Mouse (Mus musculus) limb, embryonic 14.5 days (tissue): ENCODE measurements at regions not wholly inside any gene's neighbourhood (a gene's known extent, or its start where the extent isn't known, plus 50 kb on each side); places are given as distances from the start of the nearest gene placed in this dataset.

Experiments
- ATAC-seq: fragments of 200-750 bp; cut with Nextera tagmentation; 2 replicates; pipeline ENCODE4 v1.8.0; 2017; ENCODE audit warnings: low read depth, moderate number of reproducible peaks, moderate TSS enrichment; ENCODE audit not compliant: low FRiP score
- DNase-seq: peaks from one replicate; pipeline ENCODE4 v3.0.0-alpha.2; 2015; ENCODE audit warnings: low spot score
- H3K27ac ChIP-seq: fragments of 300-500 bp; sonication (generic); replicated peaks from 2 replicates; pipeline ENCODE4 v1.5.1; 2014; ENCODE audit warnings: low read depth, mild to moderate bottlenecking, low read length, moderate library complexity, mixed read lengths
- H3K27me3 ChIP-seq: fragments of 300-500 bp; sonication (generic); 2 replicates; pipeline ENCODE4 v1.6.1; 2014; ENCODE audit warnings: low read length, mixed read lengths; ENCODE audit not compliant: control insufficient read depth, insufficient read depth
- H3K36me3 ChIP-seq: fragments of 300-500 bp; sonication (generic); 2 replicates; pipeline ENCODE4 v1.6.1; 2014; ENCODE audit warnings: mild to moderate bottlenecking, low read length, moderate library complexity, mixed read lengths; ENCODE audit not compliant: control insufficient read depth, insufficient read depth
- H3K4me1 ChIP-seq: fragments of 300-500 bp; sonication (generic); 2 replicates; pipeline ENCODE4 v1.6.1; 2014; ENCODE audit warnings: antibody characterized with exemption, low read length, mixed read lengths; ENCODE audit not compliant: control insufficient read depth, insufficient read depth
- H3K4me2 ChIP-seq: fragments of 300-500 bp; sonication (generic); replicated peaks from 2 replicates; pipeline ENCODE4 v1.6.1; 2014; ENCODE audit warnings: low read depth, mild to moderate bottlenecking, low read length, moderate library complexity; ENCODE audit not compliant: severe bottlenecking
- H3K4me3 ChIP-seq: fragments of 300-500 bp; sonication (generic); replicated peaks from 2 replicates; pipeline ENCODE4 v1.5.1; 2014; ENCODE audit warnings: low read length
- H3K9ac ChIP-seq: fragments of 300-500 bp; sonication (generic); 2 replicates; pipeline ENCODE4 v1.6.1; 2014; ENCODE audit warnings: mild to moderate bottlenecking, low read depth, low read length, moderate library complexity; ENCODE audit not compliant: severe bottlenecking
- H3K9me3 ChIP-seq: fragments of 300-500 bp; sonication (generic); 2 replicates; pipeline ENCODE4 v1.6.1; 2016; ENCODE audit warnings: low read length; ENCODE audit not compliant: control insufficient read depth
- POLR2A ChIP-seq: fragments of 200-500 bp; IDR thresholded peaks from 2 replicates; pipeline ENCODE4 v1.8.0; 2012; ENCODE audit warnings: inconsistent platforms, mild to moderate bottlenecking, moderate library complexity, borderline replicate concordance; ENCODE audit not compliant: insufficient read depth, insufficient read length; ENCODE audit errors: extremely low read depth
- WGBS: fragments of 180-500 bp; shearing (Covaris S2); extraction: QIAGEN DNeasy Blood & Tissue Kit; methylation state at CpG from one replicate; pipeline ENCODE4 v1.1.7; 2014; 5-methylcytosine and 5-hydroxymethylcytosine counted together

DNA sequence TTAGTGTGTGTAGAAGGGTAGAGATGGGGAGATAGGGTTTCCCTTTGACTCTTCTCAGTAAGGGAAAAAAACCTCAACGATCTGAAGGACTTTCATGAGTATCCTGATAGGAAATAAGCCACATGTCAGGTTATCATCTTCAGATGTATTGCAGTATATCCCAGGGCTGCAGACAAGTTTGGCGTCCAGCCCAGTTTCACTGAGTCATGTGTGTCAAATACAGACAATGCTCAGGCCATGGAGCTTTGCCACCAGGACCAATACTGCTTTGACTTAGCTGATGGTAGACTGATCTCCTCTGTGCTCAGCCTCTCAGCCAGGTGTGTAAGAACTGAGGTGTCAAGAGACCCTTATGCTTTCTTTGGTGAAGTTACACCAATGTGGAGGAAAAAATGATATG is 62.9 kb downstream of the Cst10 start:
- peak; percentile 9 for DNase-seq
- WGBS, result 75% methylated on average over 2 of the region's 2 CpGs
- no peak overlapping the region for H3K27ac ChIP-seq
- no peaks in the 10 kb centered on the region for H3K4me1 ChIP-seq
- H3K27me3 ChIP-seq, result no peaks in the 10 kb centered on the region
- no peak overlapping the region for H3K4me2 ChIP-seq
- no peak overlapping the region for H3K4me3 ChIP-seq
- H3K9me3 ChIP-seq, result no peaks in the 10 kb centered on the region
- no peak overlapping the region for H3K9ac ChIP-seq
- H3K36me3 ChIP-seq, result no peaks in the 10 kb centered on the region
- no peak for TF ChIP-seq POLR2A
- ATAC-seq, result no peak

DNA sequence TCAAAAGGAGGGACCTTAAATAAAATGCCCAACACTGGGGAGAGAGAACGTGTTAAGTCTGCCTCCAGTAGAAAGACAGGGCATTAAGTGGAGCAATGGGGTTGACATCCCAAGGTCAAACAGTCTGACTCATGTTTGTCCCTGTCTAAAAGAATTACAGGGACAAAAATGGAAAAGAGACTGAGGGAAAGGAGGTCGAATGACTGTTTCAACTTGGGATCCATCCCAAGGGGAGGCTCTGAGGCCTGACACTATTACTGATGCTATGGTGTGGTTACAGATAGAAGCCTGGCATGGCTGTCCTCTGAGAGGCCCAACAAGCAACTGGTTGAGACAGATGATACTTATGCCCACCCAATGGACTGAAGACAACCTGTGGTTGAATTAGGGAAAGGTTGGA is 67.6 kb downstream of the Cst10 start:
- no peak for TF ChIP-seq POLR2A
- H3K4me3 ChIP-seq, result no peak overlapping the region
- ATAC-seq (no peak), DNase-seq (no peak)
- H3K27me3 ChIP-seq, result no peaks in the 10 kb centered on the region
- 64% methylated on average over 2 of the region's 2 CpGs for WGBS
- no peak overlapping the region for H3K4me2 ChIP-seq
- no peak overlapping the region for H3K27ac ChIP-seq
- H3K36me3 ChIP-seq, result no peaks in the 10 kb centered on the region
- H3K4me1 ChIP-seq, result no peaks in the 10 kb centered on the region
- no peak overlapping the region for H3K9ac ChIP-seq
- no peaks in the 10 kb centered on the region for H3K9me3 ChIP-seq

GRCm38 (mm10) chr2:149493280-149493988 is 88.6 kb downstream of the Cst10 start:
- peak; percentile 14 for DNase-seq
- Histone ChIP-seq H3K4me1 (no peaks in the 10 kb centered on the region), H3K4me2 (no peak overlapping the region), H3K4me3 (no peak overlapping the region), H3K36me3 (no peaks in the 10 kb centered on the region), H3K9me3 (no peaks in the 10 kb centered on the region), H3K9ac (no peak overlapping the region), H3K27me3 (no peaks in the 10 kb centered on the region), H3K27ac (no peak overlapping the region)
- no peak for ATAC-seq
- WGBS, result 49% methylated on average over 2 of the region's 2 CpGs
- no peak for TF ChIP-seq POLR2A

- no peaks in the 10 kb centered on the region for H3K4me1 ChIP-seq
- H3K4me3 ChIP-seq, result no peak overlapping the region
- no peak for TF ChIP-seq POLR2A
- no peak for DNase-seq
- no peak overlapping the region for H3K4me2 ChIP-seq
- H3K36me3 ChIP-seq, result no peaks in the 10 kb centered on the region
- no peak overlapping the region for H3K27ac ChIP-seq
- H3K27me3 ChIP-seq, result no peaks in the 10 kb centered on the region
- H3K9me3 ChIP-seq, result no peaks in the 10 kb centered on the region
- WGBS, result 73% methylated on average over 1 of the region's 1 CpGs
- ATAC-seq, result no peak
- no peak overlapping the region for H3K9ac ChIP-seq
Measured at GRCm38 (mm10) chr2:149512870-149513269, 108.0 kb downstream of the Cst10 start.

DNA sequence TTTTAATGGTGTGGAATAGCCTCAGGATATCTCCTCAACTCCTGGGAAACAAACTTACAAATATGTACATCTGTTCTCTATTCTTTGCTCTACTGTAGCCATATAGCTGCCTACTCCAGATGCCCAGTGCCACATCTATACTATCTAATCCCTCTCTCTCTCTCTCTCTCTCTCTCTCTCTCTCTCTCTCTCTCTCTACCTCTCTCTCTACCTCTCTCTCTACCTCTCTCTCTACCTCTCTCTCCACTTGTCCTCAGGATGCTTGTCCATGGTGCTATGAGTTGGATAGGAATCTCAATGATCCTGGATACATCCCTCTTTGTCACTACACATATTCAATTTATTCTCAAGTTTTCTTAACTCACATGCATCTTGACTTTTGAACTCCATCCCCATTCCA is 119.6 kb downstream of the Cst10 start:
- no peak for TF ChIP-seq POLR2A
- H3K4me3 ChIP-seq, result no peak overlapping the region
- H3K27ac ChIP-seq, result no peak overlapping the region
- no peak overlapping the region for H3K4me2 ChIP-seq
- no peaks in the 10 kb centered on the region for H3K9me3 ChIP-seq
- no peaks in the 10 kb centered on the region for H3K4me1 ChIP-seq
- no peak for DNase-seq
- ATAC-seq, result no peak
- H3K36me3 ChIP-seq, result no peaks in the 10 kb centered on the region
- no peaks in the 10 kb centered on the region for H3K27me3 ChIP-seq
- no peak overlapping the region for H3K9ac ChIP-seq
